Mouse (Mus musculus) midbrain, embryonic 13.5 days (tissue): ENCODE data around the gene Coro6. TPM values are rescaled to one million over a fixed set of nuclear protein-coding genes. Genes with fewer than 3 reads are reported as not detected.

Experiments
- ATAC-seq: fragments of 200-750 bp; cut with Nextera tagmentation; 2 replicates; pipeline ENCODE4 v1.8.0; 2017; ENCODE audit warnings: mild to moderate bottlenecking, moderate TSS enrichment, moderate library complexity
- H3K27ac ChIP-seq: fragments of 300-500 bp; sonication (generic); 2 replicates; pipeline ENCODE4 v1.5.1; 2015; ENCODE audit warnings: inconsistent platforms, mild to moderate bottlenecking, moderate library complexity
- H3K27me3 ChIP-seq: fragments of 300-500 bp; sonication (generic); 2 replicates; pipeline ENCODE4 v1.6.1; 2015; ENCODE audit warnings: mild to moderate bottlenecking, inconsistent platforms
- H3K36me3 ChIP-seq: fragments of 300-500 bp; sonication (generic); 2 replicates; pipeline ENCODE4 v1.6.1; 2015; ENCODE audit warnings: mild to moderate bottlenecking, inconsistent platforms
- H3K4me1 ChIP-seq: fragments of 300-500 bp; sonication (generic); replicated peaks from 2 replicates; pipeline ENCODE4 v1.6.1; 2015; ENCODE audit warnings: inconsistent platforms
- H3K4me2 ChIP-seq: fragments of 300-500 bp; sonication (generic); replicated peaks from 2 replicates; pipeline ENCODE4 v1.6.1; 2015; ENCODE audit warnings: moderate library complexity, mild to moderate bottlenecking, inconsistent platforms
- H3K4me3 ChIP-seq: fragments of 300-500 bp; sonication (generic); replicated peaks from 2 replicates; pipeline ENCODE4 v1.5.1; 2015; ENCODE audit warnings: mild to moderate bottlenecking, inconsistent platforms
- H3K9ac ChIP-seq: fragments of 300-500 bp; sonication (generic); replicated peaks from 2 replicates; pipeline ENCODE4 v1.6.1; 2015; ENCODE audit warnings: mild to moderate bottlenecking, inconsistent platforms
- H3K9me3 ChIP-seq: fragments of 300-500 bp; sonication (generic); 2 replicates; pipeline ENCODE4 v1.6.1; 2016; ENCODE audit warnings: mild to moderate bottlenecking, inconsistent platforms
- WGBS: fragments of 180-500 bp; shearing (Covaris S2); methylation state at CpG from one replicate; pipeline ENCODE4 v1.1.7; 2015; 5-methylcytosine and 5-hydroxymethylcytosine counted together
- polyA plus RNA-seq: library from polyadenylated mRNA; unstranded; fragments of >200 nt; fragmentation: Nextera tagmentation; extraction: Ambion mirVana; gene quantifications from 2 replicates; pipeline ENCODE4 v1.2.1, GENCODE M21; 2015

Coro6 gene
- polyA plus RNA-seq, 1 experiment from 2014 or later = not detected

DNA sequence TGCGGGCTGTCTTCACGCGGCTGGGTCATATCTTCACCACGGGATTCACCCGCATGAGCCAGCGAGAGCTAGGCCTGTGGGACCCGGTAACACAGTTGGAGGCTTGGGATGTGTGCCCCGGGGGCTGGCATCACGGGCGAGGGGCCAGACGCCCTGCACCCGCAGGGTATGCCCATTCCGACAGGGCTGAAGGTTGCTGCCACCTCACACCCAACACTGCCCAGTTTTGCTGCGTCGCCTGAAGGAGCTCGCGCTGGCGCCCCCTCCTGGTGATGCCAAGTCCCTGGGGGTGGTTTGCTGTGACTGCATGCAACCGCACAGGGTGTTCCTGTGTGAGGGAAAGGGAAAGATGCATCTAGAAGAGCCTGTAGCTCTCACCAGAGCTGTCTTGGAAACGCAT, 5.6 kb downstream of the Coro6 start:
- Histone ChIP-seq H3K4me2 (no peak overlapping the region), H3K4me1 (peaks cover 10% of the 10 kb centered on the region), H3K27me3 (peaks cover 65% of the 10 kb centered on the region), H3K9me3 (no peaks in the 10 kb centered on the region), H3K4me3 (no peak overlapping the region), H3K27ac (no peak overlapping the region), H3K36me3 (peaks cover 33% of the 10 kb centered on the region), H3K9ac (no peak overlapping the region)
- peak; percentile 9; the same call in 1 of the 2 replicates for ATAC-seq
- 16% methylated on average over 20 of the region's 20 CpGs for WGBS

DNA sequence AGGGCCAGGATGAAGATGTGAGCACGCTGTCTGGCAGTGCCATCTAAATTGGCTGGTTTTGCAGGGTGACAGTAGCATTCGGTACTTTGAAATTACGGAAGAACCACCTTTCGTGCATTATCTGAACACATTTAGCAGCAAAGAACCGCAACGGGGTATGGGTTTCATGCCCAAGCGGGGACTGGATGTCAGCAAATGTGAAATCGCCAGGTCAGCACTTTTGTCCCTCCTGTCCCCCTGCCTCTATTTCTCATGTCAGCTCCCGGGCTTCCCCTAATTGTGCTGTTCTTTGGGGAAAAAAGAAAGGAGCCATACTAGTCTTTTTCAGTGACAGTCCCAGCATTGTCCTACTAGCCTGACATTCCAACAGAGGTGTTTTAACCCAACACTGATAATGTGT, 6.2 kb downstream of the Coro6 start:
- H3K9ac ChIP-seq = no peak overlapping the region
- peaks cover 39% of the 10 kb centered on the region for H3K36me3 ChIP-seq
- WGBS = 81% methylated on average over 9 of the region's 9 CpGs
- H3K9me3 ChIP-seq = no peaks in the 10 kb centered on the region
- H3K4me2 ChIP-seq = no peak overlapping the region
- no peak for ATAC-seq
- 0 out of 2 replicates have a peak, but pooled peaks cover 6% of the 10 kb centered on the region for H3K4me1 ChIP-seq
- H3K27me3 ChIP-seq = peaks cover 59% of the 10 kb centered on the region
- no peak overlapping the region for H3K4me3 ChIP-seq
- H3K27ac ChIP-seq = no peak overlapping the region

DNA sequence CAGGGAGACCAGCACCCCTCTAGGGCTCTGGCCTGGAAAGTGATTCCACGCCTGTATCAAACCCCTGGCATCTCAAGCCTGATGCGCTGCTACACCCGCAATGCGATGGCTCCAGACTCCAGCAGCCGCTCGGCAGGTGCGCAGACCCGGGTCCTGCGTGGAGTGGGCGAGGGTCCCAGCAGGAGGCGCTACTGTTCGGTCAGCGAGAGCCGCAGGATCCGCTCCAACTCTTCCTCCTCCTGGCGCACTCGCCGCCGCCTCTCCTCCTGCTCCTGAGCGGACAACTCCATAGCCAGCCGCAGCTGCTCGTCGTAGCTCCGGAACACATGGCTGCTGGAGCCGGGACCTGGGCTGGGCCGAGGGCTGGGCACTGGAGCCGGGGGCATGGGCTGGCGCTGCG, 9.2 kb downstream of the Coro6 start:
- Histone ChIP-seq H3K4me2 (no peak overlapping the region), H3K36me3 (peaks cover 62% of the 10 kb centered on the region), H3K27ac (no peak overlapping the region), H3K9me3 (no peaks in the 10 kb centered on the region), H3K27me3 (peaks cover 29% of the 10 kb centered on the region), H3K4me1 (0 out of 2 replicates have a peak, but pooled peaks cover 6% of the 10 kb centered on the region), H3K4me3 (no peak overlapping the region), H3K9ac (no peak overlapping the region)
- no peak for ATAC-seq
- 74% methylated on average over 29 of the region's 29 CpGs for WGBS

DNA sequence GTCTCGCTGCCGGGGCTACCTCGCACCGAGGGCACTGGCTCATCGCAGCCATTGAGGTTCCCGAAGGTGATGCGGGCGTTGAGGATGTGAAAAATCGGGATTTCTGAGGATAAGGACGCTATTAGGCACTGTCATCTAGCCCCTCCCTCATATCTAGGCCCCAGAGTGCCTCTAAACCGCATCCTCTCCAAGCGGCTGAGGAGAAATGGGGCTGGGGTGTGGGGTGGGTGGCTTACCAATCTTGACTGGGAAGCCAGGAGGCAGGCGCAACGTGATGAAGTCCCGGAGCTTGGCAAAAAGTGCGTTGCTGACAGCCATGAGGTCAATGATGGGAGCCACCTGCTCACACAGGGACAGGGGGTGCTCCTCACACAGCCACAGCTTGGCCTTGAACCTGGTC, 10.6 kb downstream of the Coro6 start:
- no peak overlapping the region for H3K9ac ChIP-seq
- no peak overlapping the region for H3K27ac ChIP-seq
- H3K27me3 ChIP-seq = peaks cover 15% of the 10 kb centered on the region
- no peak for ATAC-seq
- peaks cover 72% of the 10 kb centered on the region for H3K36me3 ChIP-seq
- 0 out of 2 replicates have a peak, but pooled peaks cover 4% of the 10 kb centered on the region for H3K4me1 ChIP-seq
- WGBS = 93% methylated on average over 16 of the region's 16 CpGs
- no peak overlapping the region for H3K4me3 ChIP-seq
- H3K9me3 ChIP-seq = no peaks in the 10 kb centered on the region
- no peak overlapping the region for H3K4me2 ChIP-seq

DNA sequence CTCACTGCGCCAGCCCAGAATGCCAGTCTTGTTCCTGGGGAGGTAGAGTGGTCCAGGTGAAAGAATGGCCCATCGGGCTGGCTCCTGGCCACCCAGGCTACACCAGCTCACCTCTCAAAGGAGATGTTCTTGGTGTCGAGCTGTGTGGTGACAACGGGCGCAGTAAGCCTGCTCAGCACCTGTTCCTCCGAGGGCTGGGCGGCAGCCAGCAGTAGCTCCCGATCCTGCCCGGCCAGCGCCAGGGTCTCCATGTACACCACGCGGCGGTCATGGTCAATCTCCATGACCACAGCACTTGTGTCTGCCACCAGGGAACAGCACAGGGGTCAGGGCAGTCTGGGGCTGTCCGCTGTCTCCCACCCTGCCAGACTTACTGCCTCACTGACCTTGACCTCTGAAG, 14.0 kb downstream of the Coro6 start:
- H3K4me3 ChIP-seq = no peak overlapping the region
- peaks cover 55% of the 10 kb centered on the region for H3K36me3 ChIP-seq
- ATAC-seq = no peak
- 0 out of 2 replicates have a peak, but pooled peaks cover 8% of the 10 kb centered on the region for H3K4me1 ChIP-seq
- no peak overlapping the region for H3K9ac ChIP-seq
- H3K4me2 ChIP-seq = no peak overlapping the region
- H3K27me3 ChIP-seq = no peaks in the 10 kb centered on the region
- WGBS = 97% methylated on average over 14 of the region's 14 CpGs
- H3K9me3 ChIP-seq = no peaks in the 10 kb centered on the region
- H3K27ac ChIP-seq = no peak overlapping the region

DNA sequence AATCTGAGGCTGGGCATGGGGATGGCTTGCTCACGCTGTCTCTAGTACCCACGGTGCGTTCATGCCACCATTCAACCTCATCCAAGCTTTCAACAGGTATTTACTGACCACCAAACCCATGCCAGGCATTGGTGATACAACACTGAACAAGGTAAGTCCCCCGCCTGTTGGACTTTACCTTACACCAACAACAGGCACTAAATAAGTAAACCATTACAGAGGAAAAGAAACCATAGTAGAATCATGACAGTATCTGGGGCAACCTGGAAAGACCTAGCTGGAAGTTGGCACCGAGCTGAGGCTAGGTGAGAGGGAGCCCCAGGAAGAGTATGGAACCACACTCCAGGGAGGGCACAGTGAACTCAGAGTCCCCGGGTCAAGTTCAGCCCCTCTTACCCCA, 14.7 kb downstream of the Coro6 start:
- Histone ChIP-seq H3K27ac (no peak overlapping the region), H3K4me3 (no peak overlapping the region), H3K4me2 (no peak overlapping the region), H3K27me3 (no peaks in the 10 kb centered on the region), H3K4me1 (peaks cover 12% of the 10 kb centered on the region; the same call in 1 of the 2 replicates), H3K9ac (no peak overlapping the region), H3K36me3 (peaks cover 48% of the 10 kb centered on the region), H3K9me3 (no peaks in the 10 kb centered on the region)
- WGBS = 94% methylated on average over 6 of the region's 6 CpGs
- no peak for ATAC-seq

DNA sequence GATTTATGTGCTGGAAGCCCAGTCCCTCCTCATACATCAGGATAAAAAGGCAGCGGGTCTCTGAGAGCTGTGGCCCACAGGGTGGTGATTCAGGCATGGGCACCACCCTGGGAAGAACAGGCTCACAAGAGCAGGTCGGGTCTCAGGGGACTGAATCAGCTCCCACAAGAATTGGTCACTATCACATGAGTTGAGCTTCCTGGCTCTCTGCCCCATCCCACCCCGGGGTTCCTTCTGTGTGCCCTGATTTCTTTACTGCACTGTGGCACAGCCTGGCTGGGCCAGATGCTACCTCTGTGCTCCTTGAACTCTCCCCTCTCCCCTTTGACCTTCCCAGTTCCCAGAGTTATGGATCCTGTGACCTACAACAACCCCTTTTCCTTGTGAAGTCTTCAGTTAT, 20.8 kb downstream of the Coro6 start:
- 85% methylated on average over 3 of the region's 3 CpGs for WGBS

DNA sequence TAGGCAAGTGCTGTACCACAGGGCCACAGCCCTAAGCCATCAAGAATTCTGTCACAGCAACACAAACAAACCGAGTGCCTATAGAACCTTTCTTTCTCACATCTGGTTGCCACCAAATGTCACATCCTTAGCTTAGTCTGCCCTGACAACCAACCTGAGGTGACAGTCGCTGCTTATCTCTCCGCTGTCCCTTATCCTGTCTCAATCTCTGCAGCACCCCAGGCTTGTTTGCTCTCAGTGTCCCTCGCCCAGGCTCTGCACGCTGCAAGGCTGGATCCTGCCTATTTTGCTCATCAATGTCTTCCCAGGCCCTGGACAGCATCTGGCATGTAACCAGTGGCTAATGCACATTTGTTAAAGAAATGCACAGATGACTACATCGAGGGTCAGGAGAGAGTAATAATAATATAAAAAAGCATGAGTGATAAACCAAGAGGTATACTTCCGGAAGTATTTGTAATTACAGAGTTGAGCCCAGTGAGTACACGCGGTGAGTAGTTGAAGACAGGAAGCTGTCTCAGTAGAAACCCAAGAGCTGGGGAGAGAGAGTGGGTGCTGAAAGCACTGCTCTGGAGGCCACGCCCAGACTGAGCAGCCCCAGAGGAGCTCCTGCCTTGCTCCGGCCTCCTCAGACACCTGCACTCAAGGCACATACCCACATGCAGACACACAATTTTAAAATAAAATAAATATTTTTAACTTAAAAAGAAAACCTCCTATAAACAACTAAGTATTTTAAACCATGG, 21.5 kb downstream of the Coro6 start:
- H3K9me3 ChIP-seq = no peaks in the 10 kb centered on the region
- no peak for ATAC-seq
- WGBS = 82% methylated on average over 11 of the region's 11 CpGs
- H3K4me1 ChIP-seq = peaks cover 71% of the 10 kb centered on the region
- H3K4me2 ChIP-seq = no peak overlapping the region
- H3K9ac ChIP-seq = 0 out of 2 replicates have a peak overlapping the region, but pooled peaks have one; percentile 17
- no peaks in the 10 kb centered on the region for H3K27me3 ChIP-seq
- no peak overlapping the region for H3K27ac ChIP-seq
- H3K4me3 ChIP-seq = no peak overlapping the region
- no peaks in the 10 kb centered on the region for H3K36me3 ChIP-seq

More for the DNA sequence above, 20.8 kb downstream of the Coro6 start:
- Histone ChIP-seq H3K4me1 (peaks cover 65% of the 10 kb centered on the region), H3K4me2 (no peak overlapping the region), H3K27me3 (no peaks in the 10 kb centered on the region), H3K27ac (no peak overlapping the region), H3K9me3 (no peaks in the 10 kb centered on the region), H3K9ac (no peak overlapping the region), H3K4me3 (no peak overlapping the region), H3K36me3 (no peaks in the 10 kb centered on the region)
- no peak for ATAC-seq

DNA sequence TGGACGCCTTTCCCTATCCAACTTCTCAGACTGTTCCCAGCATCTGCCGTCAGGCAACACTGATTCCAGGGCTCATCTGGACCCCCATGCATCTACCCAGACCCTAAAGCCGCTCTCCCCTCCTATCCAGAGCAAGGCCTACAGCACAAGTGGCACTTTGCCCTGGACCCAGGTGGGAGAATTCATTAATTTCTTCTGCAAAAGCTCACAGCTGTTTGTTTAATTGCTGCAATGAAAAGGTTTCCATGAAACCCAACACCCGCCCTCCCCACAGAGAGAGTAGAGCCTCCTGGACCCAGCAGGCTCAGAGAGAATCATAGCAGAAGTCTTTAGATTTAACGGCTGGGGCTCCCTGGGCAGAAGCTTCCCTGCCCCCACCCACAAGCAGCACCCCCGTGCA, 23.0 kb downstream of the Coro6 start:
- H3K4me3 ChIP-seq = no peak overlapping the region
- peak overlapping the region; percentile 39; the same call in 1 of the 2 replicates for H3K27ac ChIP-seq
- WGBS = 42% methylated on average over 6 of the region's 6 CpGs
- H3K9ac ChIP-seq = peak overlapping the region; percentile 33
- peak overlapping the region; percentile 98 for H3K4me2 ChIP-seq
- peaks cover 74% of the 10 kb centered on the region for H3K4me1 ChIP-seq
- H3K27me3 ChIP-seq = no peaks in the 10 kb centered on the region
- no peak for ATAC-seq
- no peaks in the 10 kb centered on the region for H3K36me3 ChIP-seq
- H3K9me3 ChIP-seq = no peaks in the 10 kb centered on the region

DNA sequence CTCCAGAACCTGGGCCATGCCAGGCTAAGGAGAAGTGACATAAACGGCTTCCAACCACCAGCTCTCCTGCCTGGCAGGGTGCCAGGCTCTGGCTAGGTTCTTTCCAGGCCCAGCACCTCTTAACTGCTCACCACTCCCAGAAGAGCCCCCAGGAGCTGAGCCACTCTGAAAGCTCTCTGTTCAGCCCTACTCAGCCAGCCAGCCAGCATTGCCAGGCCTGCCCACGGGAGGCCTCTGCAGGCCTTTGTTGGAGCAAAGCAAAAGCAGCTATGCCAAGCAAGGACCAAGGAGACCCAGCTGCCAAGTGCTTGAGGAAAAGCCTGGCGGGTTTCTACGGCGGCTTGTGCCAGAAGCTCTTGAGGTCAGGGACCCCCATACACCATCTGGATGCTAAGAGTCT, 24.6 kb downstream of the Coro6 start:
- Histone ChIP-seq H3K36me3 (no peaks in the 10 kb centered on the region), H3K27me3 (no peaks in the 10 kb centered on the region), H3K9ac (peak overlapping the region; percentile 98), H3K4me1 (peaks cover 79% of the 10 kb centered on the region), H3K4me2 (peak overlapping the region; percentile 98), H3K27ac (peak overlapping the region; percentile 69), H3K4me3 (peak overlapping the region; percentile 97), H3K9me3 (no peaks in the 10 kb centered on the region)
- WGBS = 44% methylated on average over 5 of the region's 5 CpGs
- ATAC-seq = no peak

DNA sequence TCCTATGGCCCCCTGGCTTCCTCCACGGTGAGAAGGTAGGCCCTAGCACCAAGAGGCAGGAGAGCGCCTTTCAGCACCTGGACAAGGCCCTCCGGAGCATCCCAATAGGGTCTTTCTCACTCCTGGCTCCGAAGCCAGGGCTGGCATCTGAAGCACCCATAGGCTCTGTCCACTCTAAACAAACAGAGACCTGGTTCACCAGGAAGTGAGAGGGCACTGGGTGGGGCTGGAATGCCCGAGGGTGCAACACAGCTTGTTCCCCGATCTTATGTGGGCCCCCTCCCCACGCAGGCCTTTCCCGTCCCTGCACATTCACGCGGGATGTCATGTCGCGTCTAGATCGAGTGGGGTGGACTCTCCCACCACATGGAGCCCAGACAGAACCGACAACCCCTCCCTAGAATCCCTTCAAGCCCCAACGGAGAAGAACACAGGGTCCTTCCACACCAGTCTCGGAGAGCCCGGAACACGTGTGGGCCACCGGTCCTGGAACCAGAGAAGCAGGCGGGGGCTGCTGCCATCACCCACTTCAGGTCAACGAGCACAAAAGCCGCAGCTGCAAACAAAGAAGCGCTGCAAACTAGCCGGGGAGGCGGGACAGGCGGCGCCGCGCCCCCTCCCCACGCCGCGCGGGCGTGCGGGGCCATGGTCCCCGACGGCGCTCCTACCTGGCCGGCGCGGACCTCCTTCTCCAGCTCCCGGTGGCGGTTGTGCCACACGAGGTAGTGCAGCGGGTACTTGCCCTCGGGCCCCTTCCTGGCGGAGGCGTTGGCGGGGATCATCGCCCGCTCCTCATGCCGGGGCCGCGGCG, 26.8 kb downstream of the Coro6 start:
- peak overlapping the region; percentile 98 for H3K4me2 ChIP-seq
- no peak for ATAC-seq
- H3K9ac ChIP-seq = peak overlapping the region; percentile 98
- peak overlapping the region; percentile 97 for H3K4me3 ChIP-seq
- no peaks in the 10 kb centered on the region for H3K27me3 ChIP-seq
- H3K36me3 ChIP-seq = no peaks in the 10 kb centered on the region
- H3K9me3 ChIP-seq = no peaks in the 10 kb centered on the region
- peak overlapping the region; percentile 93 for H3K27ac ChIP-seq
- 2% methylated on average over 55 of the region's 55 CpGs for whole genome bisulfite sequencing
- H3K4me1 ChIP-seq = peaks cover 77% of the 10 kb centered on the region

DNA sequence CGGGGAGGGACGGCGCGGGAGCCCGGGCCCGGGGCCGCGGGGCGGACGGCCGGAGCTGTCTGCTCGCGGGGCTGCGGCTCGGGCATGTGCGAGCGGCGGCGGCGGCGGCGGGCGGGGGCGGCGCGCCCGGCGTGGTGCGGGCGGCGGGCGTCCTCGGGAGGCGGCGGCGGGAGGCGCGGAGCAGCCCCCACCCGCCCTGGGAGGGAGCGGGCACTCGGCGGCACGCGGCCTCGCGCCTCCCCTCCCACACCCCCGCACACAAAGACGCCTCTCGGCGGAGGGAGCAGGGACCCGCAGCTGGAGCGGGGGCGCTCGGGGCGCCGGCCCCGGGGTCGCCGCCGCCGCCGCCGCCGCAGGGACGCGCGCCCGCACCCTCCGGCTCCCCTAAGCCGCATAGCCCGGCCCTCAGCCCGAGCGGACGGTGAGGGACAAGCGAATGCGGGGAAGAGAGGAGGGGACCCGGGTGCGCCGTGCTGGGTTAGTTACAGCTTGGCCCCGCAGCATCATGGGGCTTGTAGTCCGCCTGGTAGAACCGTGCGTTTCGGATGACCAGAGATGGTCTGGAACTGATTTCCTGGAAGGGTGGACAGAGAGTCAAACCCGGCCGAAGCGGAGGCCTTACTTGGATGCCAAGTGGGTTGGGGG, 27.5 kb downstream of the Coro6 start, which contains the start of gene Ankrd13b:
Gene Ankrd13b (minus strand): TSS at position 88 of the 645 bp plus-strand sequence.
- Histone ChIP-seq H3K9me3 (no peaks in the 10 kb centered on the region), H3K36me3 (no peaks in the 10 kb centered on the region), H3K27me3 (no peaks in the 10 kb centered on the region), H3K4me1 (peaks cover 78% of the 10 kb centered on the region), H3K27ac (peak within 1 kb of the TSS; percentile 93), H3K9ac (peak within 1 kb of the TSS; percentile 98), H3K4me2 (peak within 1 kb of the TSS; percentile 98), H3K4me3 (peak within 1 kb of the TSS; percentile 97)
- ATAC-seq = peak; percentile 68
- WGBS = under 1% methylated on average over 58 of the region's 87 CpGs
